Mouse (Mus musculus): ENCODE measurements around the gene Kcnj11.

GRCm38 (mm10) chr7:46103075-46103591, 2.6 kb upstream of the Kcnj11 start:
- no peak for TF ChIP-seq POLR2A (IDR thresholded peaks at IDR 0.05; ENCODE audit: low read depth, low read length)
- no peak for TF ChIP-seq CTCF (IDR thresholded peaks at IDR 0.05; ENCODE audit: extremely low read depth, insufficient read length, insufficient replicate concordance, low read depth, low read length)

All from small intestine, adult 2 months (tissue).